Mouse (Mus musculus) granulocyte monocyte progenitor cell, adult 5-6 weeks (primary cell): Measurements from ENCODE around the gene Tmem164. TPM values are rescaled to one million over a fixed set of nuclear protein-coding genes. Genes with fewer than 3 reads are reported as not detected.

ENCODE experiments used
- ATAC-seq: replicated peaks from 2 replicates; pipeline ENCODE4 v1.8.0; 2016; ENCODE audit warnings: mild to moderate bottlenecking, moderate TSS enrichment, inconsistent platforms; ENCODE audit not compliant: poor library complexity, severe bottlenecking
- total RNA-seq, 2 experiments: library from RNA; stranded (forward) in 1 of 2; stranded (reverse) in 1 of 2; fragments of 200-712, 200-1000 nt in 1 of 2; fragments of >200 nt in 1 of 2; fragmentation: Nextera tagmentation in 1 of 2; gene quantifications; 2 replicates each; pipeline ENCODE4 v1.2.3; 2014 to 2017

The Tmem164 gene
- total RNA-seq, 2 experiments from 2014 or later, result 38.0 to 49.8 TPM

DNA sequence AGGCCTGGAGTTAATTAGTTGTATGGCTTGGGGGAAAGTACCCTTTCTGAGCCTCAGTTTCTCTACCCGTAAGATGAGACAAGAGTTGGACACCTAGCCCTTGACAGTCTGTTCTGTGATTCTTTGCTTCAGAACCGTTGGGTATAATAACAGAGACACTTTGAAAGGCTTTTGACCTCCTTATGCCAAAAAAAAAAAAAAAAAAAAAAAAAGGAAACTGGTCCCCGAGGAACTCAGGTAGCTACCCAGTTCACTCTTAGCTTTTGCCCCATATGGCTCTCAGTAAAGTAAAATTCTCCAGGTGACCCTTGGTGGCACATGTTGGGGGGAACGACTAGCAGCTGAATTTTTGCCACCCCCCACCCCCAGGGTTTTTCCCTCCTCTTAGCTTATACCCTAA is 3.5 kb downstream of the Tmem164 start:
- ATAC-seq, result no peak

- ATAC-seq, result no peak
Observed at GRCm38 (mm10) chrX:142685676-142686075, 4.5 kb downstream of the Tmem164 start.

DNA sequence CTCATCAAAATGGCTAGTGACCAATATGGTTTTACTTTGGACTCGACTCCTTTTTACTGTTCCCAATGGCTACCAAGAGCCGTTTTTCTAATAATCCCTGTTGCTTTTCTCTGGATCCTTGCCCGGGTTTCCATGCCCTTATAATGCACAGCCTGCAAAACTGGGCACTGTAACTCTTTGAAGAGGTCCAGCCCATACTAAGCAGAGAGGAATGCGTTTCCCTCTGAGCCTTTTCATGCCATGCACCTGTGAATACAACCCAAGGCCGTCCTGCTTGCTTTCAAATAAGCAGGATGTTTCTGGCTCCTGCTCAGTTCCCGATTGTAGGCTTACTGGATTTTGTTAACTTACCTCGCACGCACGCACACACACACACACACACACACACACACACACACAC is 7.3 kb downstream of the Tmem164 start:
- no peak for ATAC-seq

DNA sequence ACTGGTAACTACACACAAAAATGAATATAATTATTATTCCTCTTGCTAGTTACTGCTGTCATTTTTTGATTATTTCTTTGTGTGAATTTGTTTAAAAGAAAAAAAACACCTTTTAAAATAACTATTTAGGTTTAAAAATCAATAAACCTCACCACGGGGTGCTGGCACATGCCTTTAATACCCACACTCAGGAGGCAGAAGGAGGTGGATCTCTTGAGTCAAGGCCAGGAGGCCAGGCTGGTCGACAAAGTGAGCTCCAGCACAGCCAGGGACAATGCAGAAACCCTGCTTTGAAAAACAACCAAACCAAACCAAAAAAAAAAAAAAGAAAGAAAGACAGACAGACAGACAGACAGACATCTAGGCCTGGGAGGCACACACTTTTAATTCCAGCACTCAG is 12.1 kb downstream of the Tmem164 start:
- no peak for ATAC-seq

DNA sequence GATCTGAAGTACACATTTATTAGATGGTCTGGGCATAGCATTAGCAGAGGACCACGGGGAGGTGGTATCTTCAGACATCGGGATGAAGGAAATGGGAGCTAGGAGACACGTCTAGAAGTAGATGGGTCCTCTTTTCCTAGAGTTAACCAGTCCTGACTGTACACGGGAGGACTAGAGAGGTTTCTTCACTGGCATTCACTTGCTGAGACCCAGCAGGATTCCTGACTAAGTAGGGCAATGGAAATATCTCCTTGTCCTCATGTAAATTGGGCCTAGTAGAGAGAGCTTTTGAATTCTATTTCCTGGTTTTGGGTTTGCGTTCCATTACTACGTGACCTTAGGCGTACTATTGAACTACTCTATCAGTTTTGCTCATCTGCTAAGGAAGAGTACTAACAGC is 13.1 kb downstream of the Tmem164 start:
- ATAC-seq, result no peak

DNA sequence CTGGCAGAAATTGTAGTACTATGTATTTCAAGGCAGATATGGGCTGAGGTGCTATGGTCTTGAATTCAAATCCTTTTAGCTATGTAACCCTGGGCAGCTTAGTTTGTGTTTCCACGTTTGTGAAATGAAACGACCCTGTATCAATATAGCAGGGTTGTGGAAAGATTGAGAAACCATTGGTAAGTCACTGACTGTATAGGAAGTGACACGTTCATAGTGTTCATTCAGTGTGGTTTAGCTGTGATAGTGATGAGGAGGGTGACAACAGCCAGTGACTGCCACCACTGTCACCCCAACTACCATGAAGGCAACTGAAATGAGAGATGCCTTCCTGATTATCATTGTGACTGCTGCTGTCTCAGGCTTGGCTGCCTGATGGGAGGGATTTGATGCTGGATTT is 13.7 kb downstream of the Tmem164 start:
- ATAC-seq, result peak; percentile 76

GRCm38 (mm10) chrX:142696789-142697188 is 15.6 kb downstream of the Tmem164 start:
- no peak for ATAC-seq

- ATAC-seq, result no peak
Observed at GRCm38 (mm10) chrX:142697545-142698204, 16.5 kb downstream of the Tmem164 start.

DNA sequence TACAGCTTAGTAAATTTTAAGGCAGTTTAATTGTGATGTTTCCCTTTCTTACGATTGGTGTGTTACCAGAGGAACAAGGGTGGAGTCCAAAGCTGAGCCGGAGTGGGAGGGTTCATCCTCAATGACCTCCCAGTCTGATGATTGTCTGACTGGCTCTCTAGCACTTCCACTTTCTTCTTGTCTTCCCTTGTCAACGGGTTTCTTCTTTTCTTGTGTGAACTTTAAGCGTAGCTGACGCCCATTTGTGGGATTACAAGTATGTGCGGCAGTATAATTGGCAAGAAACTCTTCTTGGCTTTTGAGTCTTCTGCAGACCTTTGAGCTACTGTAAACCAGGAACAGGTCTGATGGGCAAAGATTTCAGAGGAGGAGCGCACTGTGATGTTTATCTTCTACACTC is 17.0 kb downstream of the Tmem164 start:
- peak; percentile 83 for ATAC-seq

DNA sequence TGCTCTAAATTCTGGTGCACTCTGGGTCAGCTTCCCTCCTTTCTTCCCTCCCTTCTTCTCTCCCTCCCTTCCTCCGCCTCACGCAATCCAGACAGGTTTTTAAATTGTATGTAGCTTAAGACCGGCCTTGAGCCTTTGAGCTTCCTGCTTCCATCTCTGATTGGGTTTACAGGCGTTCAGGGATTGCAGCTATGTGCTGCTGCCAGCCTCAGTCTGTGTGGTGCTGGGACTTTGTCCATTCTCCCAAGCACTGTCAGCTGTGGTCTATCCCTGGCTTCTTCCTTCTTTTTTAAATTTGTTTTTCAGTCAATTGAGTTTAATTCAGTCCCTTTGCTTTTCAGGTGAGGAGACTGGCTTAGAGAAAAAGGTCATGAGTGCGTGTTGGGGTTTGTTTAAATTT is 20.9 kb downstream of the Tmem164 start:
- ATAC-seq, result no peak

- no peak for ATAC-seq
Observed at GRCm38 (mm10) chrX:142702566-142702965, 21.4 kb downstream of the Tmem164 start.

DNA sequence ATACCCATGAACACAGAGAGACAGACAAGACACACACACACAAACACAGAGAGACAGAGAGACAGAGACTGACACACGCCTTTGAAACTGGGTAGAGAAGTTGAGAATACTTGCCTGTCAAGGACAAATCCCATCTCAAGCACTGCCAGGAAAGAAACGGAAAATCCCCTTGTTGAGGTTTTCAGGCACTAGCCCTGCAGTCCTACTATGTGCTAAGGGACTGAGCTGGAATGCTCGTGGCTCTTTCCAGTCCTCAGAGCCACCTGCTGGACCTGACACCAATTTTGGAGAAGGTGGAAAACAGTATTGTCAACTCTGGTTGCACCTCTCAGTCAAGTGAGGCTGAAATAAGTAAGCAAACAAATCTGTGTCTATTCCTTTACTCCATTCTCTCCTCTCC is 22.7 kb downstream of the Tmem164 start:
- ATAC-seq, result no peak

DNA sequence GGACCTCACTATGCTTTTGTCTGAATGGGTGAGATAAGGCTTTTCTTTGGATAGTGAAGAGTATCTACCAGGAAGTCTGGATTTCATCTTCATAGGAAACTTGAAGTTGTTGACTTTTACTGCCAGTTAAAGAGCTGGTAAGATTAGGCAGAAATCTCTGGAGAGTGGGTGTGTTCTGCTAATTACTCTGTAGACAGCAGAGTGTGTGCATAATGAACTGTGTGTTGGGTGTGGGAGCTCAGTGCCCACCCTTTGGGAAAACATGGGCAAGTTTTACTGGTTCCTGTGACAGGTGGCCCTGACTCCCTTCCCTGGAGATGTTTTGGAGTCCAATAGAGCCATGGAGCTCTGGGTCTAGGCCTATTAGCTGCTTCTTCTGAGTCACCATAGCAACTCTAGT is 27.1 kb downstream of the Tmem164 start:
- no peak for ATAC-seq

- peak; percentile 52 for ATAC-seq
Observed at GRCm38 (mm10) chrX:142716014-142716413, 34.8 kb downstream of the Tmem164 start.

GRCm38 (mm10) chrX:142717958-142718478 is 36.8 kb downstream of the Tmem164 start:
- ATAC-seq, result peak; percentile 59

DNA sequence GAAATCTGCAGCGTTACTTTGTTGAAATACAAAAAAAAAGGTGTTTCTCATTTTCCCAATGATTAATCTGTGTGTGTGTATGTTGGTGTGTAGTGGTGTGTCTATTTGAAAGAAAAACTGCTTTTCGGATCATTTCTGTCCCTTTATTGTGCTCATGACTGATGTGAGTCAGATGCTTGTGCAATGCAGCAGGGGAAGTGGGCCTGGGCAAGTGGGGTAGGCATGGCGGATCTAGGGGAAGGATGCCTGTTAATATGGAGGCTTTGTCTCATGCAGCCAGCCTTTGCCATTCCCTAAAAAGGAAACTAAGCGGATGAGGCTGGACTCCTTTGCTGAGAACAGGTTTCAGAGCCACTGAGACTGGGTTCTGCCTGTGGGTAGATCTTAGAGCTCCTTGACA is 37.6 kb downstream of the Tmem164 start:
- ATAC-seq, result peak; percentile 96

GRCm38 (mm10) chrX:142721897-142722296 is 40.7 kb downstream of the Tmem164 start:
- ATAC-seq, result no peak

GRCm38 (mm10) chrX:142724203-142724602 is 43.0 kb downstream of the Tmem164 start:
- no peak for ATAC-seq

GRCm38 (mm10) chrX:142725571-142725970 is 44.4 kb downstream of the Tmem164 start:
- ATAC-seq, result no peak

DNA sequence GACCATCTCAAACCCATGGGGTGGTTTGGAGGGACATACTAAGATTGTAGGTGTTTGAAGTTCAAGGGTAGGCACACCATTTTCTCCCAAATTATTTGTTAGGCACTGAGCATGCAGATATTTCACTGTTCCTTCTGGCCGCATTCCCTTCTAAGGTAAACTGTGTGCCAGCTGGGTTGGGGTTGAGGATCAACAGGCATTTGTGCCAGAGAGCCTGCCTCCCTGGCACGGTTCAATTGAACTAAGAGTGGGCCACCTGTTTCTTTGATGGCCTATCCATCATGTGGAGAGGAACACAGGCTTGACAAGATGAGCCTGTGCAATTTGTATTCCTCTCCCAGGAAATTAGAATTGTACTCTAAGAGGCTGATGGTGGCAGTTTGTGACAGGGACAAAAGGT is 45.1 kb downstream of the Tmem164 start:
- ATAC-seq, result no peak

- ATAC-seq, result no peak
Observed at GRCm38 (mm10) chrX:142727847-142728246, 46.6 kb downstream of the Tmem164 start.

GRCm38 (mm10) chrX:142729040-142729439 is 47.8 kb downstream of the Tmem164 start:
- ATAC-seq, result peak; percentile 55; the same call in 1 of the 2 replicates
